In genomic region chr3:88100251-88100650, GRCm38 (mm10) we compare ENCODE assay signal across 1 mouse cellular context.
A peak's percentile ranks its signal among the peaks of the same experiment; 100 is the strongest.
TF ChIP-seq lines count a peak whose summit lies in the region.

No protein-coding gene starts in this region.

TF ChIP-seq in MEL, 35 proteins besides CTCF, POLR2A, EP300 and RAD21:
- TF ChIP-seq MYC (IDR thresholded peaks at IDR 0.05; ENCODE audit: low read depth, low read length), result 0 out of 2 replicates have a peak, but pooled peaks have one; percentile 24
- no peak for TF ChIP-seq E2F4 (IDR thresholded peaks at IDR 0.05; ENCODE audit: borderline replicate concordance, low read depth, low read length)
- TF ChIP-seq HCFC1 (IDR thresholded peaks at IDR 0.05; ENCODE audit: low read depth, low read length), result peak; percentile 73
- 0 out of 2 replicates have a peak, but pooled peaks have one; percentile 29 for TF ChIP-seq TBP (IDR thresholded peaks at IDR 0.05; ENCODE audit: low read depth, low read length)
- no peak for TF ChIP-seq ELF1 (IDR thresholded peaks at IDR 0.05; ENCODE audit: low read depth, low read length)
- TF ChIP-seq JUND (IDR thresholded peaks at IDR 0.05; ENCODE audit: low read depth, low read length), result no peak
- no peak for TF ChIP-seq GATA1 (IDR thresholded peaks at IDR 0.05; ENCODE audit: low read depth, low read length)
- no peak for TF ChIP-seq POLR2AphosphoS5 (IDR thresholded peaks at IDR 0.05; ENCODE audit: borderline replicate concordance, low read depth, low read length)
- TF ChIP-seq ZNF384 (IDR thresholded peaks at IDR 0.05; ENCODE audit: low read depth, low read length), result no peak
- no peak for TF ChIP-seq KAT2A (conservative IDR thresholded peaks at IDR 0.05; ENCODE audit: low read depth, low read length)
- TF ChIP-seq RCOR1 (IDR thresholded peaks at IDR 0.05; ENCODE audit: low read depth, low read length), result no peak
